ENCODE assay signal across 10 mouse cellular contexts in the genomic region with DNA sequence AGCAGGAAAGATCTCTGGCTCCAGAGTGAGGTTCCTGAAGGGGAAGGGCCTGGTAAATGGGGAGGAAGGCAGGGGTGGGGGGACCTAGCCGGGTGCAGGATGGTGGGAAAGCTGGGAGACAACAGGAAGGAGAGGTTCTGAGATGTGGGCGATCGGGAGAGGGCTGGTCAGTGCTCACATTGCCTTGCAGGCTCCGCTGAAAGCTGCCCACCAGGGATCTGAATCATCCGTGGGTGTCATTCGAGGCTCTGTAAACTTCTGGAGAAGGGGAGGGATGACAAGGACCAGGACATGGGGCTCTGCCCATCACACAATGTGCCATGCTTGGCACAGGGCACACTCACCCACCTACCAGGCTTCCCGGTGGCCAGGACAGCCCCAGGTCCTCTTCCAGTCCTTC. TPM values are rescaled to one million over a fixed set of nuclear protein-coding genes. Genes with fewer than 3 reads are reported as not detected.
DNase-seq lines count a peak whose midpoint lies in the region; ATAC-seq and TF ChIP-seq lines count a peak whose summit lies in the region.
"Had no signal": no experiment of that assay in that cellular context is flagged by ENCODE, and none has a peak within 500 bp of the region (broad histone marks: within the 10 kb centered on the region; RNA-seq: fewer than 3 reads in every experiment).

No protein-coding gene starts in this region.

- 0 out of 2 replicates have a peak overlapping the region, but pooled peaks have one; percentile 12 for H3K9ac ChIP-seq in forebrain, embryonic 12.5 days
- H3K9ac ChIP-seq in forebrain, embryonic 14.5 days (ENCODE audit: low read length) = no peak overlapping the region
- H3K9ac ChIP-seq in kidney, embryonic 16.5 days (replicated peaks; ENCODE audit: low read length) = no peak overlapping the region
- peak overlapping the region; percentile 61; the same call in 1 of the 2 replicates for H3K9ac ChIP-seq in liver, embryonic 13.5 days
- H3K9ac ChIP-seq: hindbrain, embryonic 14.5 days had no signal

- H3K27ac ChIP-seq in forebrain, embryonic 12.5 days = no peak overlapping the region
- H3K27ac ChIP-seq in forebrain, embryonic 14.5 days (ENCODE audit: low read depth, low read length) = no peak overlapping the region
- 0 out of 2 replicates have a peak overlapping the region, but pooled peaks have one; percentile 14 for H3K27ac ChIP-seq in kidney, embryonic 16.5 days (ENCODE audit: low read length)
- no peak overlapping the region for H3K27ac ChIP-seq in kidney, adult 2 months (ENCODE audit: insufficient read depth, low read depth, low read length)
- peak overlapping the region; percentile 65 for H3K27ac ChIP-seq in liver, embryonic 13.5 days
- H3K27ac ChIP-seq: hindbrain, embryonic 14.5 days had no signal

- no peak overlapping the region for H3K4me3 ChIP-seq in forebrain, embryonic 12.5 days (replicated peaks)
- no peak overlapping the region for H3K4me3 ChIP-seq in forebrain, embryonic 14.5 days (ENCODE audit: low read depth, low read length)
- no peak overlapping the region for H3K4me3 ChIP-seq in kidney, embryonic 16.5 days (ENCODE audit: low read length)
- H3K4me3 ChIP-seq in kidney, adult 2 months (ENCODE audit: insufficient read depth, low read depth, low read length) = no peak overlapping the region
- H3K4me3 ChIP-seq in liver, embryonic 13.5 days (replicated peaks) = no peak overlapping the region

- TF ChIP-seq CTCF in kidney, adult 2 months (conservative IDR thresholded peaks at IDR 0.05; ENCODE audit: insufficient read depth, insufficient read length, low read depth, low read length) = no peak

- peaks cover 30% of the 10 kb centered on the region for H3K4me1 ChIP-seq in forebrain, embryonic 12.5 days
- H3K4me1 ChIP-seq in forebrain, embryonic 14.5 days (ENCODE audit: control insufficient read depth, insufficient read depth, low read length) = peaks cover 13% of the 10 kb centered on the region
- peaks cover 27% of the 10 kb centered on the region for H3K4me1 ChIP-seq in kidney, embryonic 16.5 days (ENCODE audit: insufficient read depth, low read length)
- H3K4me1 ChIP-seq in kidney, adult 2 months (ENCODE audit: control insufficient read depth, insufficient read depth, low read length) = peaks cover 11% of the 10 kb centered on the region; the same call in 1 of the 2 replicates
- peaks cover 90% of the 10 kb centered on the region for H3K4me1 ChIP-seq in liver, embryonic 13.5 days (replicated peaks)

- DNase-seq in forebrain, embryonic 14.5 days (ENCODE audit: low spot score) = no peak
- no peak for DNase-seq in kidney, adult 2 months
- peak; percentile 78 for DNase-seq in brain, adult 2 months (ENCODE audit: low read depth, low spot score)
- DNase-seq in liver, embryonic 13.5 days = no peak
- DNase-seq in adrenal gland, postnatal 4 days (ENCODE audit: low spot score in 2 of 2) = no peak
- no peak for DNase-seq in layer of hippocampus, postnatal 14 days (ENCODE audit: low spot score in 2 of 2)
- DNase-seq: kidney, adult 9 months had no signal

- H3K36me3 ChIP-seq in forebrain, embryonic 12.5 days (replicated peaks) = peaks cover 47% of the 10 kb centered on the region
- peaks cover 37% of the 10 kb centered on the region for H3K36me3 ChIP-seq in forebrain, embryonic 14.5 days (ENCODE audit: control insufficient read depth, insufficient read depth, low read length)
- peaks cover 40% of the 10 kb centered on the region for H3K36me3 ChIP-seq in kidney, embryonic 16.5 days (ENCODE audit: insufficient read depth, low read length)
- peaks cover 1% of the 10 kb centered on the region; the same call in 1 of the 2 replicates for H3K36me3 ChIP-seq in kidney, adult 2 months (ENCODE audit: control insufficient read depth, insufficient read depth, low read length)
- H3K36me3 ChIP-seq in liver, embryonic 13.5 days = peaks cover 43% of the 10 kb centered on the region

- 78% methylated on average over 7 of the region's 7 CpGs for WGBS in forebrain, embryonic 12.5 days
- 80% methylated on average over 7 of the region's 7 CpGs for WGBS in forebrain, embryonic 14.5 days
- WGBS in kidney, embryonic 16.5 days = 66% methylated on average over 7 of the region's 7 CpGs
- 63% methylated on average over 7 of the region's 7 CpGs for WGBS in kidney, adult 2 months
- 74% methylated on average over 7 of the region's 7 CpGs for WGBS in liver, embryonic 13.5 days (ENCODE audit: insufficient replicate concordance)

- no peak for TF ChIP-seq POLR2A in kidney, adult 2 months (IDR thresholded peaks at IDR 0.05; ENCODE audit: low read depth, low read length)

- no peaks in the 10 kb centered on the region for H3K27me3 ChIP-seq in forebrain, embryonic 12.5 days
- H3K27me3 ChIP-seq in forebrain, embryonic 14.5 days (replicated peaks; ENCODE audit: control insufficient read depth, insufficient read depth, low read length) = no peaks in the 10 kb centered on the region
- H3K27me3 ChIP-seq in kidney, embryonic 16.5 days (ENCODE audit: insufficient read depth, low read length) = no peaks in the 10 kb centered on the region
- no peaks in the 10 kb centered on the region for H3K27me3 ChIP-seq in kidney, adult 2 months (replicated peaks; ENCODE audit: control insufficient read depth, insufficient read depth, low read length)
- no peaks in the 10 kb centered on the region for H3K27me3 ChIP-seq in liver, embryonic 13.5 days

- ATAC-seq in forebrain, embryonic 12.5 days (ENCODE audit: low FRiP score) = no peak
- no peak for ATAC-seq in forebrain, embryonic 14.5 days
- no peak for ATAC-seq in kidney, embryonic 16.5 days (ENCODE audit: low FRiP score, low TSS enrichment)
- ATAC-seq in liver, embryonic 13.5 days (ENCODE audit: low read depth) = no peak

- H3K9me3 ChIP-seq in forebrain, embryonic 12.5 days = no peaks in the 10 kb centered on the region
- H3K9me3 ChIP-seq in forebrain, embryonic 14.5 days (replicated peaks; ENCODE audit: control insufficient read depth, low read length) = no peaks in the 10 kb centered on the region
- H3K9me3 ChIP-seq in kidney, embryonic 16.5 days (ENCODE audit: low read length) = no peaks in the 10 kb centered on the region
- no peaks in the 10 kb centered on the region for H3K9me3 ChIP-seq in liver, embryonic 13.5 days (replicated peaks)

- no peak overlapping the region for H3K4me2 ChIP-seq in forebrain, embryonic 12.5 days
- no peak overlapping the region for H3K4me2 ChIP-seq in forebrain, embryonic 14.5 days (ENCODE audit: low read length)
- no peak overlapping the region for H3K4me2 ChIP-seq in kidney, embryonic 16.5 days (replicated peaks; ENCODE audit: low read depth, low read length)
- peak overlapping the region; percentile 12 for H3K4me2 ChIP-seq in liver, embryonic 13.5 days
- H3K4me2 ChIP-seq: hindbrain, embryonic 14.5 days had no signal

RNA-seq across cellular contexts. Expression of a gene that starts 4.1 kb away (rescaled TPM):
- polyA plus RNA-seq in forebrain, embryonic 12.5 days (2016; fragmentation: Nextera tagmentation; extraction: Ambion mirVana) = 757 and 770 TPM in 2 replicates
- 718 and 924 TPM in 2 replicates for polyA plus RNA-seq in forebrain, embryonic 14.5 days (2014; fragmentation: Nextera tagmentation; extraction: Ambion mirVana)
- polyA plus RNA-seq in kidney, embryonic 16.5 days (2015; fragmentation: Nextera tagmentation; extraction: Ambion mirVana) = 947 and 1,016 TPM in 2 replicates
- 452 and 521 TPM in 2 replicates for polyA plus RNA-seq in kidney, adult 2 months (2012; rRNA removed)
- 772 and 835 TPM in 2 replicates for polyA plus RNA-seq in liver, embryonic 13.5 days (2015; fragmentation: Nextera tagmentation; extraction: Ambion mirVana)
- total RNA-seq in adrenal gland, postnatal 4 days (2021) = 100 to 1,000 TPM; 607 to 624 TPM
- 100 to 1,000 TPM; 295 to 325 TPM for total RNA-seq in layer of hippocampus, postnatal 14 days (2021)

RNA-seq across cellular contexts. Expression of a gene that starts 4.7 kb away (rescaled TPM):
- 38.0 and 42.6 TPM in 2 replicates for polyA plus RNA-seq in forebrain, embryonic 12.5 days (2016; fragmentation: Nextera tagmentation; extraction: Ambion mirVana)
- polyA plus RNA-seq in forebrain, embryonic 14.5 days (2014; fragmentation: Nextera tagmentation; extraction: Ambion mirVana) = 29.4 and 36.8 TPM in 2 replicates
- 59.1 and 62.4 TPM in 2 replicates for polyA plus RNA-seq in kidney, embryonic 16.5 days (2015; fragmentation: Nextera tagmentation; extraction: Ambion mirVana)
- polyA plus RNA-seq in kidney, adult 2 months (2012; rRNA removed) = 141 and 154 TPM in 2 replicates
- polyA plus RNA-seq in liver, embryonic 13.5 days (2015; fragmentation: Nextera tagmentation; extraction: Ambion mirVana) = 31.2 and 32.2 TPM in 2 replicates
- total RNA-seq in adrenal gland, postnatal 4 days (2021) = 10 to 100 TPM; 23.1 to 23.4 TPM
- total RNA-seq in layer of hippocampus, postnatal 14 days (2021) = 10 to 100 TPM; 10.3 to 11.5 TPM

RNA-seq across cellular contexts. Expression of a gene that starts 13.9 kb away (rescaled TPM):
- polyA plus RNA-seq in forebrain, embryonic 12.5 days (2016; fragmentation: Nextera tagmentation; extraction: Ambion mirVana) = 4.4 TPM in 2 replicates
- polyA plus RNA-seq in forebrain, embryonic 14.5 days (2014; fragmentation: Nextera tagmentation; extraction: Ambion mirVana) = 5.5 and 5.9 TPM in 2 replicates
- 45.5 and 48.3 TPM in 2 replicates for polyA plus RNA-seq in kidney, embryonic 16.5 days (2015; fragmentation: Nextera tagmentation; extraction: Ambion mirVana)
- polyA plus RNA-seq in kidney, adult 2 months (2012; rRNA removed) = 470 and 526 TPM in 2 replicates
- 16.7 and 18.2 TPM in 2 replicates for polyA plus RNA-seq in liver, embryonic 13.5 days (2015; fragmentation: Nextera tagmentation; extraction: Ambion mirVana)
- 10 to 100 TPM; 43.5 to 44.1 TPM for total RNA-seq in adrenal gland, postnatal 4 days (2021)
- total RNA-seq in layer of hippocampus, postnatal 14 days (2021) = 10 to 100 TPM in 1 of 2 experiments, 1 to 10 TPM in 1; 9.6 to 12.4 TPM

RNA-seq across cellular contexts. Expression of a gene that starts 14.1 kb away (rescaled TPM):
- polyA plus RNA-seq in forebrain, embryonic 12.5 days (2016; fragmentation: Nextera tagmentation; extraction: Ambion mirVana) = 37.7 and 39.0 TPM in 2 replicates
- polyA plus RNA-seq in forebrain, embryonic 14.5 days (2014; fragmentation: Nextera tagmentation; extraction: Ambion mirVana) = 51.9 and 60.2 TPM in 2 replicates
- 68.8 and 70.3 TPM in 2 replicates for polyA plus RNA-seq in kidney, embryonic 16.5 days (2015; fragmentation: Nextera tagmentation; extraction: Ambion mirVana)
- polyA plus RNA-seq in kidney, adult 2 months (2012; rRNA removed) = 137 and 146 TPM in 2 replicates
- polyA plus RNA-seq in liver, embryonic 13.5 days (2015; fragmentation: Nextera tagmentation; extraction: Ambion mirVana) = 24.4 and 26.3 TPM in 2 replicates
- total RNA-seq in adrenal gland, postnatal 4 days (2021) = 10 to 100 TPM; 29.8 to 30.2 TPM
- total RNA-seq in layer of hippocampus, postnatal 14 days (2021) = 10 to 100 TPM; 40.9 to 41.8 TPM

RNA-seq across cellular contexts. Expression of a gene that starts 19.7 kb away (rescaled TPM):
- polyA plus RNA-seq in forebrain, embryonic 12.5 days (2016; fragmentation: Nextera tagmentation; extraction: Ambion mirVana) = 299 and 311 TPM in 2 replicates
- polyA plus RNA-seq in forebrain, embryonic 14.5 days (2014; fragmentation: Nextera tagmentation; extraction: Ambion mirVana) = 199 and 226 TPM in 2 replicates
- polyA plus RNA-seq in kidney, embryonic 16.5 days (2015; fragmentation: Nextera tagmentation; extraction: Ambion mirVana) = 119 and 136 TPM in 2 replicates
- 90.3 and 115 TPM in 2 replicates for polyA plus RNA-seq in kidney, adult 2 months (2012; rRNA removed)
- 12.7 and 13.2 TPM in 2 replicates for polyA plus RNA-seq in liver, embryonic 13.5 days (2015; fragmentation: Nextera tagmentation; extraction: Ambion mirVana)
- total RNA-seq in adrenal gland, postnatal 4 days (2021) = 10 to 100 TPM; 59.5 to 63.8 TPM
- 100 to 1,000 TPM; 181 to 195 TPM for total RNA-seq in layer of hippocampus, postnatal 14 days (2021)

Comparison
In these comparisons a context has a peak if more than half of its experiments do, and no peak if none do; other contexts are left out.
1. H3K27ac ChIP-seq: peak in kidney, embryonic 16.5 days (single experiment) and liver, embryonic 13.5 days (single experiment); none in forebrain, embryonic 12.5 days (single experiment), forebrain, embryonic 14.5 days (single experiment) and kidney, adult 2 months (single experiment).
2. H3K9ac ChIP-seq: peak in forebrain, embryonic 12.5 days (single experiment) and liver, embryonic 13.5 days (single experiment); none in forebrain, embryonic 14.5 days (single experiment) and kidney, embryonic 16.5 days (single experiment).